Mouse (Mus musculus) lung, postnatal 36 days (tissue): Measurements from ENCODE around the gene Diras2.
A peak's percentile ranks its signal among the peaks of the same experiment; 100 is the strongest.

Experiments used
- DNase-seq: peaks from one replicate; pipeline ENCODE4 v3.0.0; 2022; ENCODE audit warnings: mixed read lengths

Gene Diras2

DNA sequence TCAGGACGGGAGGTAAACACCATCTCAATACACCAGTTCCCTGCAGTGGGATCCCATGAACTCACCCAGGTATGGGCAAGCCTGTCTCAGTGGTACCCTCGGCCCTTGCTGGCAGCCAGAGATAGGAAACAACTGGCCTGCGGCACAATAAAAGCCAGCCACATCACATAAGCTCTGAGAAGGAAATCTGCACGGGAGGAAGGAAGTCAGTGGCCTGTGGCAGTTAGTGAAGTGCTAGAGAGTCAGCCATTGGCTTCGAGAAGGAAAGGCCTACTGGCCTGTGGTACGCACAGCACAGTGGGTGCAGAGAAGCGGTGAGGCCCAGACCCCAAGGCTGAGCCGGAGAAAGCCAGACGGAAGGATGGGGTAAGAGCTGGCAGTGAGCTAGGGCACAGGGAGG, 20.2 kb upstream of the Diras2 start:
- no peak for DNase-seq

DNA sequence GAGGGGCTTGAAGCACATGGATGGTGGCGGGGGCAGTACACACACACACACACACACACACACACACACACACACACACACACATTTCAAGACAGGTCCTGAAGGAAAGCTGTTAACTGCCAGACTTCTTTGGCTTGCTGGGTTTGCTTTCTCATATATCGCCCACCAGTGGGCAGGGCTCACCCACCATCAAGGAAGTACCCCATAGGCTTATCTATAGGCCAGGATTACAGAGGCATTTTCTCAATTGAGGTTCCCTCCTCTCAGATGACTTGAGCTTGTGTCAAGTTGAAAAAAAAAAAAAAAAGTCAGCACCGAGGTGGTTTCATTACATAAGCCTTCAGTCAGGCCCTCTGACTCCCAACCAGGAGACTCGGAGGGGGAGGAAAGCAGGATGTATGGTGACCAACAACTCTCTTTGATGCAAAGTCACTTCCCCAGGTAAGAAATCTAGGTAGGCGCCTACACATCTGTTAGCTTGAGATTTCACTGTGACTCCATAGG, 19.7 kb upstream of the Diras2 start:
- no peak for DNase-seq

DNA sequence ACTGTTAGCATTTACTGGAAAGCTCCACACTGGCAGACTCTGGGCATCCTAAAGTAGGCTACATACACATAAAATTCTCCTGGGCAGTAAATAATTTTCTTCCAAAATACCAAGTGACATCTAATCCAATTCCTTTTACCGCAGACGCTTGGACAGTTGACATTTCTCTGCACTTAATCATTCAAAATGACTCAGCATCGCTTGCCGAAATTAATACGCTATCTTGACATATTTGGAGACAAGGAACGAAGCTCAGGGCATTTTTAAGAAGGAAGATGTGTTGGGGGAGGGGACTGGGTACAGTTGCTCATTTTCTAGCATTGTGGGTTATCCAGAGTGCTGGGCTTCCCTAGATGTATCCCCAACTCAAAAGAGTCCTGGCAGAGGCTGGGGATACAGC, 15.2 kb upstream of the Diras2 start:
- DNase-seq: no peak

DNA sequence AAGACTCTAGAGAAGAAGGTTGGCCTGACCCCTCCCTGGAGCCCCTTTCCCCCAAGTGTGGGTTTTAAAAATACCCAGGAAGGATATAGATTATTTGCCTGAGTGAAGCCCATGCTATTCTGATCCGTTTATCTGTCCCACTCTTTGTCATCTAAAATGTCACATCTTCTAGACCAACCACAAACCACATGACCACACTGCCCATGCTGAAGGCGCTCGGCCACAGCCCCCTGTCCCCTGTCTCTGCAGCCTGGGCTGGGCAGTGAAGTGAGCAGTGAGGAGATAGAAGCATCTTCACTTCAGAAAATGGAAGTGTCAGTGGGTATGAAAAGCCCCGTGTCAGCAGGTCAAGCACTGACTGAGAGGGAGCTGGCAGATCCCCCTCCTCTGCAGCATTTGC, 11.6 kb upstream of the Diras2 start:
- no peak for DNase-seq

DNA sequence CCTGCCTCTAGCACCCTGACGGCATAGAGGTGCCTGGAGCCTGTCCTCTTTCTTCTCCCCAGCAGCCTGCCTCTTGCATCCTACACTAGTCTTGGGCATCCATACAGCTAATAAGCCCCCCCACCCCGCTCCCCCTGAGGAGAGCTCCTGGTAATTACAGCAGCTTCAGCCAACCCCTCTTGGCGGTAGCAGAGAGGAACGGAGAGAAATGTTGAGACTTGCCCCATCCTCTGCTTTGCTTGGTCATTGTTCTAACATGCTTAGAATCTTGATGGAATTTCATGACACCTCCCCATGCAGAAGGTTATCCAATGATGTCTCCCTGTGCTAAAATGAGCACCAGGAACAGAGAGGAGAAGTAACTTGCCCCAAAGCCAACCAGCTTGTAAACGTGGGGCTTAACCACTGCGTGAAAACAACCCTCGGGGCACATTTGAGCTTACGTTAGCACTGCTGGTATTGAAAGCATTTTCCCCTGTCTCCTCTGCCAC, 11.0 kb upstream of the Diras2 start:
- no peak for DNase-seq

DNA sequence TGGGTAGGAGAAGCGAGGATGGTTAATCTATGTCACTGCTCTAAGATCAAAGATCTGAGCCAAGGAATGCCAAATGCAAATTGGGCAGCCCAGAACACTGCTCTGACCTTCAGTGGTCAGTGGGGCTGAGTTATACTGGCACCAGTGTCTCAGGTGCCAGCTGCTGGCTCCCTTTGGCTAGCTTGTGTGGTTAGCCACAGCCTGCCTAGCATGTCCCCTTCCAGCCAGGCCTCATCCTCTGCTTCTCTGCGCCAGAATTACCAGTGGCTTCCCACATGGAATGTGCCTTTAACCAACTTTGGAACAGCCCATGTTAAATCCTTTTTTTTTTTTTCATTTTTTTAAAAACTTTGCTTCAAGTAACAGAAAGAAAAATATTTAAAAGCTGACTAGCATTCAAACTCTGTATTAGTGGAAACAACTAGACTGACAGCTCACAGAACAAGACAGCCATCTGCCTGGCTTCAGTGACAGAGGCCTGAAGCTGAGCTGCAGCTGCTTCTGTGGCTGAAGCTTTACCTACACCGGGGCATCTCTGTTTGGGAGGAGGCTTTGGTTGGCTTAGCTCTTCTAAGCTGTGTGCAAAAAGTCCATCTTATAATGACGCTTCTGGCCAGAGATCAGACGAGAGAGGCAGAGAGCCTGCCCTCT, 10.4 kb upstream of the Diras2 start:
- DNase-seq: no peak

DNA sequence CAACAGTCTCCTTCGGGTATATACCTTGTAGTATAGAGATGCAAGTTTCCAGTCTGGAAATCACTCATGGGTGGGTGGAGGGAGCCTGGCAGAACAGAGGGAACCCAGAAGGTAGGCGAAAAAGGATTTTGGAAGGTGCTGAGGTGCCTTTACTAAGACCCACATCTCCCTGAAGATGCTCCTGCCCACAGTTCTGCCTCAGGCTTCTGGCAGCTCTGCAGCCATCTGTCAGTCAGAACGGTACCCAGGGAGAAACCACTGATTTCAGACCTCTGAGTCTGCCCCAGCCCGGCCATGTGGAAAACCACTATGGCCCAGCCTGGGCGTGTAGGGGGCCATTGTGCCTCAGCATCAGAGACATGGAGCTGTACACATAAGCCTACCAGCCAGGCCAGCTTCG, 8.4 kb upstream of the Diras2 start:
- no peak for DNase-seq

DNA sequence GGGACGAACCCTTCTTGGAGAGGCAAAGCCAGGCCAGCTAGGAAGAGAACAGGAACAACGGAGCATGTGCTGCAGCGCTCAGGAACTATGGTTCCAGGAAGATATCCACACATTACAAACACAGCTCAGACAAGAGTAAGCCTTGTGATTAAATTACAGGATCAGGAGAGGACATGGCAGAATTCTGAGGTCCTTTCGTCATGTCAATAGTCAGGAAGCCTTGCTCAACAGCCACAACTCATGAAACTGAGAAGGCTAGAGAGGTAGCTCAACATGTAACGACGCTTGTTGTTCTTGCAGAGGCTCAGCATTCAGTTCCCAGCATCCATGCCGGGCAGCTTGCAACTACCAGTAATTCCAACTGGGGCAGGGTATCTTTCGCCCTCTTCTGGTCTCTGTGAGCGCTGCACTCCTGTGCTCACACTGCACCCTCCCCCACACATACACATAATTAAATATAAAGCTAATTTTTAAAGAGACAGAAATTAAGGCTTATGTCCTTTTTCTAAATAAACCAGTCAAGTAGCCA, 7.6 kb upstream of the Diras2 start:
- no peak for DNase-seq

DNA sequence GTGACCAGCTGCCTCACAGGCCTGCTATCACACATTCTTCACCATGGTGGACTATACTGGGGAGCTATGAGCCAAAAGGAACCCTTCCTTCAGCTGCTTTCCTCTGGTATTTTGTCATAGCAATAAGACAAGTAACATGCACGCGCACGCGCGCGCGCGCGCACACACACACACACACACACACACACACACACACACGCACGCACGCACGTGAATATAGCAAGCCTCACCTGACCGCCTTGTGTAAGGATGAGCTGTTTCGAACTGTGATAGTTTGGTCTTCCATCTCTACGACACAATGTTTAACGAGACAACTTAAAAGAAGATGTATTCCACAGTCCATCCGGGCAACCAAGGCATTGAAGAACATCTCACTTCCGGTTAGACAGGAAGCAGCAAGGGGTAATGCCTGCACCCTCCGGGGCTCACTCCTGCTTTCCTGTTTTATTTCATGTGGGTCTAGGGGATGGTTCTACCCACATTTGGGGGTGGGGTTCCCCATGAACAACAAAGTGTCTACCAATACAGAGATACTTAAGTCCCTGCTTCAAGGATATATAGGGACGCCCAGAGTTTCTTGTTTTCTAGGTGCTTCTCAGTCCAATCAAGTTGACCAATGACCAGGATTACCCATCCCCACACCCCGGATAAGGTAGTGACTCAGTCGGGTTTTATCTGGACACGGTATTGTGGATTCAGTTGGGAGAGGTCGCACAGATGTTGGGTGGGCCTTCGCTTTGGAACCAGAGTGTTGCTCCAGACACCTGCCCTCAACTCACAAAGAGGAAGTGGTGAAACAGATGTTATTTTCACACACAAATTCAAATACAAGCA, 6.9 kb upstream of the Diras2 start:
- no peak for DNase-seq

DNA sequence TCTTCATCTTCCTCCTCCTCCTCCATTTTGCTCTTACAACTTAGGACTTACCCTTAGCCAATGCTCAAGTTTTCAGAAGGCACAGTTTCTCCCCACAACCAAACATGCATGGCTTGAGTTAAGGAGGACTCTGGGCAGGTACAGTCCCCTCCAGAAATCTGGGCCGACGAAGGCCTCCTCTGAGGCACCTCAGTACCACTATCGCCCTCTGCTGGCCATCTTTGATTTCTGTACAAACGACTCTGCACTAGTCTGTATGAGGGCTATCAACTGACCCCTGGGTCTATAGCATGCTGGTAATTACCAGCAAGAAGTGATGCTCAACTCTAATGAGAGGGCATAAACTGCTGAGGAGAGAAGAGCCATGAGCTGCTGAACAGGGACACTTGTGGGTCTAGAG, 4.5 kb upstream of the Diras2 start:
- DNase-seq: peak; percentile 78

DNA sequence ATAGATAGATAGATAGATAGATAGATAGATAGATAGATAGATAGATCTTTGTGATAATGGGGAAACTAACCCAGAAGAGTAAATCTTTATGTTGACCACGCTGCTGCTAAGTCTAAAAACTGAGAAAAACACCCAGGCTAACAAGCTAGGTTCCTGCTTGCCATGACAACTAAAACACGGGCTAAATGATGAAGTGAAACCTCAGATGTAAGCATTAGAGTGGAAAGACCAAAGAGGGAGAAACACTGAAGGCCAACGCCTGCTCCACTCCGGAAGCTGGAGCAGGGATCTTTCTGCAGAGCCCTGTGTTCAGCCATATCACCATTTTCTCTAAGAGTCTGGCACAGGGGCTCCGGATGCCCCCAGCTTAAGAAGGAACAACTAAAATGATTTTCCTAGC, 2.6 kb upstream of the Diras2 start:
- no peak for DNase-seq

DNA sequence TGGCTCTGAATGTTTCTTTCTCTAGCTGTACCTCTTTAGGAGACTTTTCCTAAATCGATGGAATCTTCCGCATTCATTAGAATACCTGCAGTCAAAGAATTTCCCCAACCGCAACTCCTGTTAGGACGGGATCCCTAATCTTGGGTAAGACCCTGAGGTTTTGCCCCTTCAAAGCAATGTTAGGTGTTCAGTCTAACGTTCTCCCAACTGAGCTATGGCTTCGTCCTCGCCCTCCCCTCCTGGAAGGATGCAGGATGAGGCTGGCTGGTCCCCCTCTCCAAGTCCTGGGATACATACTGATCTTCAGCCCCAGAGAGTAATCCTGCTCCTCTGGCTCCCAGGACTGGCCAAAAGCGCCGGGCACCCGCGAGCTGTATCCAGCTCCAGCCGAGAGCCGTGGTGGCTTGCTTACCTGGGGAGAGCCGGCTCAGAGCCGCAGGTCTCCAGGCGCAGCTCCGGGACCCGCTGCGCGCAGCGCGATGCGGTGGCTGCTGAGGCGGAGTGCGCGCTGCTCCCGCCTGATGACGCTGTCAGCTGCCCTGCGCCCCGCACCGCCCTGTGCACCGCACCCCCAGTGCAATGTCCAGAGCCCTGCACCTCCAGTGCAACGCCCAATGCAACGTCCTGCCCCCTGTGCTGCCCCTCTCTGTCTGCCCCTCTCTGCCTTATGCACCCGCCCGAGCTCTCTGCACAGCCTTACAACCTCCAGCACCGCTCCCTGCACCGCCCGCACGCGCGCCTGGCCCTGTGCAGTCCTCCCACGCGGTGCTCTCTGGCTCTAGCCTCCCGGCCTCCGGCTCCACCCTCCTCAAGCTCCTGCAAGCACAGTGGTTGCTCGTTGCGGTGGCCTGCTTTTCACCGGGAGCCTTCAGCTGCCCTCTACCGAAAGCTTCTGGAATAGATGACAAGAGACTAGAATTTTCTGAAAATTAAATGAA, 802 bp downstream of the Diras2 start:
- peak; percentile 80 for DNase-seq

DNA sequence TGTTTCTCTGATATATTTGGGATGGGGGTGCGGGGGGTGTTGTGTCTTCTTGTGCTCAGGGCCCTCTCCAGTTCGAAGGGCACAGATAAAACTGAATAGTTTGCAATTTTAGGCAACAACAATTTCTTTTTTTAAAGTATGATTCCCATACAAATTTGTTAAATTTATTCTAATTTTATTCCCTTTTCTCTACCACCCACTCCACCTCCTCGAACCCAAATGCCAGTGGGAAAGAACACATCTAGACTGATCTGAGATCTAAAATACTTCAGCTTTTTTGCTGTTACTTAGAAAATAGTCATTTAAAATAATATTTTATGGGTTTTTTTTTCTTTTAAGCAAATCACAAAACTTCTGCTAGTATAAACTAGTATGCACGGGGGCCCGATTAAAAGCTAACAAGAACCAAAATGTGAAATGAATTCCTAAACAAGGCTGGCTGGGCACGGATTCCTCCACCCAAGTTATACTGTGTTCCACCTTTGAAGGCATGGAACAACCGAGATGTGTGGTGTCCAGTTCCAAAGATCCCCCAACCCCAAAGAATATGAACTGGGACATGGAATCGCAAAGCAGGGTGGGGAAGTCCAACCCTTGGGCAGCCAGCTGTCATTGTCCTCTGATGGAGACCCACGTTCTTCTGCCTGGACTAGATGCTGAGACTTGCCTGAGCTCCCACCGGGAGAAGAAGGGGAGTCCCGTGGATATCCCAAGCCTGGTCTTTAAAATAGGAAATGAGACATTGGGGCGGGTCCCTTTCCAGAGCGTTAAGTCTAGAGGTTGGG, 1.7 kb downstream of the Diras2 start:
- DNase-seq: no peak

DNA sequence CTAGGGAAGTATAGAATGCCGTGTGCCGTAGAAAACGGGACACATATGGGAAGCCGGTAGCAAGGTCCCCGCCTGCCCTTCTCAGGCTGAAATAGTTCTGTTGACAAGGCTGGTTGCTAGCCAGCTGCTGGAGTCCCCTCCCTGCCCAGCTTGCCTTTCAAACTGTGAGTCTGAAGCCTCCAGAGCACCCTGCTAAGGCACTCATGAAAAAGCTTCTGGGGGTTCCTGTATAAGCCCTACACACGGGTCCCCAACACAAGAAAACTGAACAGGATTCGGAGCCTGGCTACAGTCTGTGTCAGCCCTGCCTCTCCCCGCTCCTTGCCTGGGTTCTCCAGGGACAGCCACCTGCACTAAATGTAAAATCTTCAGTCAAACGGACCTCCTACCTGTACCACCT, 2.3 kb downstream of the Diras2 start:
- DNase-seq: no peak

DNA sequence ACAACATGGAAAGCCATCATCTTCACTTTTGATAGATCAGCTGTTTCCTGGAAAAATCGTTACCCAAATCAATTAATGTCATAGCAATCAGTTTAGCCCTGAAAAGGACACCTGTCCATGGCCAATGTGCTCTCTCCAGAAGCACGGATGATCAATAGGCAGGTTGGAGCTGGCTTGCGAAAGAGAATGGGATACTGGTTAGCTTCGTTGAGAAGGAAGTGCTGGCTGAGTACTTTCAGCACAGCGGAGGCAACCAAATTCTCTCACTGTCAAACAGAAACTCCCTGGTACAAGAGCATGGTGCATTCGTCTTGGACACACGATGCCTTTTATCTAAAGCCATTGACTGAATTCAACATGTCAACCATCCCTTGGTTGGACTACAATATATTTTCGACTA, 2.8 kb downstream of the Diras2 start:
- no peak for DNase-seq

DNA sequence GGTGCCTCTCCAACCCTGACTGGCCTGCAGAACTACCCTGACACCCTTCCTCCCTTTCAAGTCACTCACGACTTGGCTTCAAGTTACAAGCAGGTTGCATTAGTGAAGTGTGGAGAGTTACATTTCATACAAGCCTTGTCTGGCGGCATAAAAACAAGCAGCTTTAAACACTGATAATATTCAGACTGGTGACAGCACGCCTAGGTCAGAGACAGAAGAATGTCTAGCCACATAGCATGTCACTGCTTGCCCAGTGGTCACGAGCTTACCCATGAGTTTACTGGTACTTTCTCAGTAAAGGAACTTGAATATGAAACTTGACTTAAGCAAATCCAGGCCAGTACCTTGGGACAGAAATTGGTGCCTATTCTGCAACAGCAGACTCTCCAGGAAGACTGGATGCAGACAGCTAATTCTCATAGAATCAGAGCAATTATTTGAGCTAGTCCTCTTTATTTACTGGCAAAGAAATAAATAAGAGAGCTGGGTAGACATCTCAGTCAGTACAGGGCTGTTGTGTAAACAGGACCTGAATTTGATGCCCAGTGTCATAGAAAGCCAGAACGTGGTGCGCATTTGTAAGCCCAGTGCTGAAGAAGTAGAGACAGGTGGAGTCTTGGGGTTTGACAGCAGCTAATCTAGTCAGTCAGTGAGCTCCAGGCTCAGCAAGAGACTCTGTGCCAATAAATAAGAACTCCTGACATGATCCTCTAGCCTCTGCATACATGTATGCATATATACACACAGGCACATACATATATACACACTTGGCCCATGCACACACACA, 4.6 kb downstream of the Diras2 start:
- no peak for DNase-seq

DNA sequence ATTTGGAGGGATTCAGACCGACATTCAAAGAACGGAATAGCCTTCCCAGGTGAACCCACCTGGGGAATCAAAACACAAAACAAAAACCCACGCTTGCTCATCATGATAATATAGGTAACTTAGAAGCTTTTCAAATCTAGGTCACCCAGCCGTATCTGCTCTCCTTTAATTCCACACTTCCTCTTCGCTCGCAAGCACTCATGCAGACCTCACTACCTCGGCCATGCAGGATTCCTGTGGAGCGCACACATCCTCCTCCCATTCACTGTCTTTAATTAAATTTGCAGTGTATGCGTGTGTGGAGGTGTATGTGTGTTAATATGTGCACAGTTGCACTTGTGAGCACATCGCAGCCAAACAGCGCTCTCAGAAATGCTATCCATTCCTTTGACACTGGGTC, 6.8 kb downstream of the Diras2 start:
- DNase-seq: no peak

DNA sequence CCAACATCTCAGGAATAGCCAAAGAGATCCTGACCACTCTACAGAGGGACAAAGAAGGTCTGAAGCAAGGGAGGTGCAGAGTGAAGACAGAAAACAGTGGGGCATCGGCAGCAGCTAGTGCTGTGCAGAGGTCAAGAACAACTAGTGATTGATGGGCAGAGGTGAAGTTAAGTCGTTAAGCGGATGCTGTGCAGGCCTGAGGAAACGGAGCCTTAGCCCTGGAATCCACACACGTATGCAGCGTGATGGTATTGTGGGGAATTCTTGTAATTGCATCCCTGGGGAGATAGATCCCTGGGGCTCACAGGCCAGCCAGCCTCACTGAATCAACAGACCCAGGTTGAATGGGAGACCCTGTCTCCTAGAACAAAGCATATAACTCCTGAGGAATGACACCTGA, 9.9 kb downstream of the Diras2 start:
- no peak for DNase-seq

DNA sequence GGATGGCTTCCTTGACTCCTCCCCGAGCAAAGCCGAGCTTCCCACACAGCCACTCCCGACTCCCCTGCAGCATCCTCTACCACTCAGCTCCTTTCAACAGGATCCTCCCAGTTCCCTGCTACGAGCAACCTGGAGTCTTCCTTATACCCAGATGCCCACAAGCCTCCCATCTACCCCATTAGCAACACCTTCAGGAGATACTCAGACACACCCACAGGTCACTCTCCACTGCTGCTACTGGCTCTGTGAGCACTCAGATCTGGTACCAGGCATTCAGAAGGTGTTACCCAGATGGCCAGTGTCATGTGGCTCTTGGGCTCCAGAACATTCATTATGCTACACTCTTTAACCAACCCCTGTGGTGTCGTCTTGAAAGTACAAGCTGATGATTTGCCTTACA, 11.7 kb downstream of the Diras2 start:
- no peak for DNase-seq

DNA sequence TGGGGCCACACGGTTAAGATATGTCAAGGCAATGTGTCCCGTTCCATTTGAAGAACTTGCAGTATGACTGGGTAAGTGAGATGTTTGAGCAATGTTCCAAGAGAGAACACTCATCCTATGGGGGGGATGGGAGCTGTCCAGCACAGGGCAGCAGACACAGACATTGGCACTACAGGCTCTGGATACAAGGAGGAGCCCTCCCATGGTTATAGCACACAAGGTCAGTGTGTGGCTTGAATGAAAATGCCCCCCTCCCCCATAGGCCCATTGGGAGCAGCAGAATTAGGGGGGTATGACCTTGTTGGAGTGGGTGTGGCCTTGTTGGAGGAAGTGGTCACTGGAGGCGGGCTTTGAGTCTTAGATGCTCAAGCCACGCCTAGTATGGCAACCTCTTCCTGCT, 12.7 kb downstream of the Diras2 start:
- no peak for DNase-seq

DNA sequence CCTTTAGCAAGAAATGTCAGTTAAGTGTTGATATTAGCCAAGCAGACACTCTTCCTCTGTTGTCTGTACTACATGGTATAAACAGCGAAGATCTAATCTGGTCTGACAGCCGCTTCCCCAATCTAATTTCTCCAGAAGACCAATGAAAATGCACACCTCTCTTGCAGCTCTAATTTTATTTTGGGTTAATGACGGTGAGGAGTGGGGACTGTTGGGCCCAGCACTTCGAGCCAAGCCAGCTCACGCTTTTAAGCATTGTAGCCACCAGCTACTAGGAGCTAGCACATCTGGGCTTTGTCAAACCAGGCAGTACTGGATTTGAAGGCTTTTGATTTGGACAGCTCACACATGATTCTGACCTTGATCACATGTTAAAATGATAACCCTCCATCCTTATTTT, 14.1 kb downstream of the Diras2 start:
- no peak for DNase-seq
